Mouse (Mus musculus): ENCODE results near the gene Gch1. TPM values are rescaled to one million over a fixed set of nuclear protein-coding genes. Genes with fewer than 3 reads are reported as not detected.
"Not testable (repeated sequence)": the region's sequence is repeated elsewhere in the genome, so short reads cannot be mapped to it uniquely, and the experiment has no call there.

Gene Gch1
- total RNA-seq, 2 experiments from 2014 or later = 1.3 to 1.4 TPM

DNA sequence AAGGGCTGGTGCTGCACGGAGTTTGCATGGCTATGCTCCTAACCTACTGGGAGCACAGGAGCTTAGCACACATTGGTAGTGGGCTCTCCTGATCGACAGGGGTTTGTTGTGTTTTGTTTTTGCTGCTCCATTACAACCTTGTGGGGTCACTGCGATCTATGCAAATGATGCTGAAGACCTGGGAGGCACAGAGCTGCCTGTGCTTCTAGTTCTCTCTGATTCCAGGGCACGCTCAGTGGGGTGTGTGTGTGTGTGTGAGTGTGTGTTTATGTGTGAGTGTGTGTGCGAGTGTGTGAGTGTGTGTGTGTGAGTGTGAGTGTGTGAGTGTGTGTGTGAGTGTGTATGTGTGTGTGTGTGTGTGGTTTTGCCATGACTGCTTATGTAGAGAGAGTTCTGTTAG is 14.1 kb downstream of the Gch1 start:
- DNase-seq (ENCODE audit: low spot score in 2 of 2) = no peak
- intact Hi-C loops (cut with DNase I) = no loop called here

GRCm38 (mm10) chr14:47172073-47172472 is 17.1 kb downstream of the Gch1 start:
- intact Hi-C loops (cut with DNase I) = no loop called here
- DNase-seq (ENCODE audit: low spot score in 2 of 2) = no peak

DNA sequence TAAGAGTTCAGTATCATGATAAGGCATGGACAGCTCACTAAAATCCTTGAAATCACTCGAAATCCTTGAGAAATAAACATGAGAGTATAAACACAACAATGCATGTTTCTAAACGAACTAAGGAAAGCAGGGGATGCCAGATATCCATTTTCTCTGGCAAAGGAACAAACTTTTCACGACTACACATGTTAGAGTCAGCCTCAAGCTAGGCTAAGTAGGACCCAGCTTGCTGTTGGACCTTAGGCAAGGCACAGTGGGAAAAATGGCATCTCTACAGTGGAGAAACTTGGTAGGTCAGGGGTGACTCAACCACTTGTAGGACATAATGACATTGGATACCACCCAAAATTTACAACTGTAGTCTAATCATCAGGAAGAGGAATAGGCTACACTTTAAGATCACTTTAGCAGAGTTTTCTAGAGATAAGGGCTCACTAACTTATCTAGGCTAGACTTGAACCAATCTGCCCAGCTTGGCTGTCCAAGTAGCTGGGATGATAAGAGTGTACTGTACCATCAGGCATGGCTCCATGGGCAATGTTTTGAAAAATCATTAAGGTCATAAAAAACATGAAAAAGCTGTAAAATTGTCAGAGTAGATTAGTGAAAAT is 18.6 kb downstream of the Gch1 start:
- no peak for DNase-seq (ENCODE audit: low spot score in 2 of 2)
- intact Hi-C loops (cut with DNase I) = no loop called here

GRCm38 (mm10) chr14:47169677-47170410 is 19.4 kb downstream of the Gch1 start:
- no peak for DNase-seq (ENCODE audit: low spot score in 2 of 2)
- intact Hi-C loops (cut with DNase I) = no loop called here

- no peak for DNase-seq (ENCODE audit: low spot score in 2 of 2)
- intact Hi-C loops (cut with DNase I) = no loop called here
Observed at GRCm38 (mm10) chr14:47165741-47166140, 23.5 kb downstream of the Gch1 start.

GRCm38 (mm10) chr14:47165117-47165516 is 24.1 kb downstream of the Gch1 start:
- intact Hi-C loops (cut with DNase I) = no loop called here
- no peak for DNase-seq (ENCODE audit: low spot score in 2 of 2)

DNA sequence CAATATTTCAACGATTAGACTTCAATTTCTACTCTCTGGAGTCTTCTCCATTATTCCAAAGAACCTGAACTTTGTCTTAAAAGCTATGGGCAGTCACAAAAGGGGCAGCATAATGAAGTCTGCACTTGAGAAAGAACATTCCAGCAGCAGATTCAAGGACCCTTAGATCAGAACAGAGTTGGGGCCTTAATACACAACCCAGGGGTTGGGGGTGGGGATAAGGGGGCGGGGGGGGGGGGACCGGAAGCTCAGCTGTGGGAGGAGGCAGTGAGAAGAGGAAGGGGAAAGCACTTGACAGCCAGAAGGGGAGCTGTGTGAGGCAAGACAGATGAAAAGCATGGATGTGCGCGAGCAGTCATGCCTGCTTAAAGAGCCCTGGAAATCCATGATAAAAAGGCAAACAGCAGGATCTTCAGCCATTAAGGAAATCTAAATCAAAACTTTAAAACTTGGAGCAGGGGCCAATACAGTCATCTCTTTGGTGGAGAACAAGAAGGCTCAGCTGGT is 27.2 kb downstream of the Gch1 start:
- no peak for DNase-seq (ENCODE audit: low spot score in 2 of 2)
- intact Hi-C loops (cut with DNase I) = loop anchor here (5.0 kb wide), 1 partner anchor 35 kb away; no protein-coding TSS in a partner anchor

- no peak for DNase-seq (ENCODE audit: low spot score in 2 of 2)
- intact Hi-C loops (cut with DNase I) = loop anchor here (5.0 kb wide), 1 partner anchor 33 kb away; no protein-coding TSS in a partner anchor
Observed at GRCm38 (mm10) chr14:47160051-47160640, 29.1 kb downstream of the Gch1 start.

- intact Hi-C loops (cut with DNase I) = no loop called here
- no peak for DNase-seq (ENCODE audit: low spot score in 2 of 2)
Observed at GRCm38 (mm10) chr14:47154303-47154702, 34.9 kb downstream of the Gch1 start.

- no peak for DNase-seq (ENCODE audit: low spot score in 2 of 2)
- intact Hi-C loops (cut with DNase I) = no loop called here
Observed at GRCm38 (mm10) chr14:47151306-47151705, 37.9 kb downstream of the Gch1 start.

DNA sequence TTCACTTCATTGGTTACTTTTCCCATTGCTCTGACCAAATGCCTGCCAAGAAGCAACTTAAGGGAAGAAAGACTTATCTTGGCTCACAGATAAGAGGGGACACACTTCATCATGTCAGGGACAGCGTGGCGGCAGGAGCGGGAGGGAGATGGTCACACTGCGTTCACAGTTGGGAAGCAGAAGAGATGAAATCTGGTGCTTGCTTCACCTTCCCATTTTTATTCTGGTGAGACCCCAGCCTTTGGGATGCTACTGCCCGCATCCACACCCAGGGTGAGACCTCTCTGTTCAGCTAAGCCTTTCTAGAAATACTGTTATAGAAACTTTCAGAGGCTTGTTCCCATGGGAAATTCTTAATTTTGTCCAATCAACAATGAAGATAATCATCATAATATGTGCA is 44.9 kb downstream of the Gch1 start:
- intact Hi-C loops (cut with DNase I) = no loop called here
- DNase-seq (ENCODE audit: low spot score in 2 of 2) = no peak

DNA sequence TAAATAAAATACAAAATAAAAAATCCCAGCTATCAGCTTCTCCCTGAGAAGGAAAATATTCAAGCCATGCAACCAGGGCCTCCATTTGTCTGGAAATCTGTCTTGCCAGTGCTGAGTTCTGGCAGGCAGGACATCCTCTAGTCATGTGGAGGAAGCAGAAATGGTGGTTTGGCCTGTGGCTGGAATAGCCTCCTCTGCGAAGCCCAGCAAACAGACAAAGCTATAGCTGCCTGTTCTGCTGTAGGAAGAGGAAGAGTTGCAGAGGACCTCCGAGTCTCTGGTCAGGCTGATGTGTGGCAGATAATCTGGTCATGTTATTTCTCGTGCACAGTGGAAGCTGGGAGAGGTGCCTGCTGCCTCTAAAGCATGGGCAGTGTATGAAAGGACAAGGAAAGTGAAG is 50.4 kb downstream of the Gch1 start:
- DNase-seq (ENCODE audit: low spot score in 2 of 2) = no peak
- intact Hi-C loops (cut with DNase I) = no loop called here

DNA sequence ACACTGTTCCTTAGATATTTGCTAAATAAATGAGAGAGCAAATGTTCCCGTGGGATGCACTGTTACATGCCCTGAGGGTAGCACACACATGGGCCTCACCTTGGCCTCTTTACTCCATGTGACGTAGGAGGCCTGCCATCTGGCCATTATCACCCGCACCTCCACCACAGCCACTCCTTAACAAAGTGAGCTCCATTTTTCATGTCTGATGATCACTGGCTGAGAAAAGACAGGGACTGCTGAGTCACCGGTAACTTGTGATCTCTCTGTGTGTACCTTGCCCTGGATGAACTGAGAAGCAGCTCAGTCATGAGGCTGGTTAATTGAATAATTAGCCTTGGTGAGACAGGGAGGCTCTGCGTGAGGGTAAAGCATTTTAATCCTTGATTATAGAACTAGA is 52.6 kb downstream of the Gch1 start:
- intact Hi-C loops (cut with DNase I) = no loop called here
- DNase-seq (ENCODE audit: low spot score in 2 of 2) = no peak

GRCm38 (mm10) chr14:47133948-47134347 is 55.3 kb downstream of the Gch1 start:
- no peak for DNase-seq (ENCODE audit: low spot score in 2 of 2)
- intact Hi-C loops (cut with DNase I) = no loop called here

DNA sequence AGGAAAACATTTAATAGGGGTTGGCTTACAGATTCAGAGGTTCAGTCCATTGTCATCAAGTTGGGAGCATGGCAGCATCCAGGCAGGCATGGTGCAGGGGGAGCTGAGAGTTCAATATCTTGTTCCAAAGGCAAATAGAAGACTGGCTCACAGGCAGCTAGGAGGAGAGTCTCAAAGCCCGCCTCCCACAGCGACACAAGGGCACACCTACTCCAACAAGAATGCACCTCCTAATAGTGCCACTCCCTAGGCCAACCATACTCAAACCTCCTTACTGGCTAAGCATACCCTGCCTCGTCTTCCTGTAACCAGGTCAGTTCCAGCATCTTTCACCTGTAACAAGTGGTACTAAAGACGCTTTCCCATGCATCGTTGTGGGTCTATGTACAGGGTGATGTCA is 61.2 kb downstream of the Gch1 start:
- DNase-seq (ENCODE audit: low spot score in 2 of 2) = no peak
- intact Hi-C loops (cut with DNase I) = loop anchor here (5.0 kb wide), 1 partner anchor 34 kb away; no protein-coding TSS in a partner anchor

GRCm38 (mm10) chr14:47117522-47117921 is 71.7 kb downstream of the Gch1 start:
- intact Hi-C loops (cut with DNase I) = no loop called here
- no peak for DNase-seq (ENCODE audit: low spot score in 2 of 2)

DNA sequence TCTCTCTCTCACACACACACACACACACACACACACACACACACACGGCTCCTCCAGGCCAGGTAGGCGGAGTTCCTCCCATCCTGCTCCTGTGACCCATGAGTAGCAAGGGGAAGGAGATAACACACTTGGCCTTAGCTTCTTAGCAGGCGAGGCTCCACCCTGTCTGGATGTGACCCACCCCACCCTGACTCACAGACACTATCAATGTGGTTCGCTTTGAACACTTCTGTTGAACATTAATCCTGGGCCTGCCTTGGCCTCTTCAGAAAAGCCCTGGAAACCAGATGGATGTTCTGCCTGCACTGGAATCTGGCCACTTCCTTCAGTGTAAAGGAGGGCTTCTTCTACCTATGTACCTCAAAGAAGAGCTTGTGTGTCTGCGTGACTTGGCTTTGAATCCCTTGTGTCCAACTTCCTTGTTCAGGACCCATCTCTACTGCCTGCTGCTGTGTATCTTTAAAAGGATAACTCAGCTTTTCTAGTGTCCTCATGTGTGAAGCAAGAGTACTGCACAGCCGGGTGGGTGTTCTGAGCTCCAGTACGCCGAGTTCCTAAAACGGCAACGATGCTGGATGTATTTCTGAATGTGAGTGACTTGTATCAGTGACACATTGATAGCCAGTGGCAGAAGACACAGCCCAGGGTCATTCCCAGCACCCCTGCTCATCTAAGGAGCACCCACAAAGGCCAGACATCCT is 73.0 kb downstream of the Gch1 start:
- intact Hi-C loops (cut with DNase I) = no loop called here
- no peak for DNase-seq (ENCODE audit: low spot score in 2 of 2)

GRCm38 (mm10) chr14:47115154-47115553 is 74.1 kb downstream of the Gch1 start:
- intact Hi-C loops (cut with DNase I) = no loop called here
- no peak for DNase-seq (ENCODE audit: low spot score in 2 of 2)

DNA sequence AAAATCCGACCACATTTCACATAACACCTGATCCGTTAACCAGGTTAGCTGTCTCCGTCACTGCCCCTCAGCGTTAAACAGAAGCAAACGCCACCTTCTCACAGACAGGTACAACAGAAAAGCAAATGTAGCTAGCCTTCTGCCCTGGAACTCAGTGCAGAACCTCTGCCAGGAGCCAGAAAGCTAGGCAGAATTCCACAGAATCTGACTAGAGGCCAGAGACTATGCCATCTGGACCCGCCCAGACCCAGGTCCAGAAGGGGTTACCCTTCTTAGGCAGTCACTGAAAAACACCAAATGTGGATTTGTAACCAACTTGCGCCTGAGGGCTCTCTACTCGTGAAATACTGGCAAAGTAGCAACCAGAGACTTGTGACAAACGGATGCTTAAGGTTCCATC is 77.9 kb downstream of the Gch1 start:
- no peak for DNase-seq (ENCODE audit: low spot score in 2 of 2)
- intact Hi-C loops (cut with DNase I) = loop anchor here (5.0 kb wide), 1 partner anchor 131 kb away; no protein-coding TSS in a partner anchor

DNA sequence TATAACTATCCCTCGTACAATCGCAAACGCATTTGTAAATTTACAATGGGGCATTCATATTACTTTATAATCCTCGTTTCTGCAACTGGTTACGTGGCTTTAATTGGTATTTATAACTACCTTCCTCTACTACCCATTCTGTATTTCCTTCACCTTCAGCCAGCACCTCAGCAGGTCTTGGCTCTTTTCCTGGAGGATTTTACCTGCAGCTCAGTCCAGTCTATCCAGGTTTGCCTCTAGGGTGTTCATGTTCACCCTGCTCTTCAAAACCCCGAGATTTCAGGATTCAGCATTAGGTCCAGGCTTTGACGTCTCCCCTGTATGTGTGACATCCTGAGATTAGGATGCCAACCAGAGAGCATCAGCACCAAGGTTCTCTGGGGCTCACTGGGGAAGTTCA is 78.8 kb downstream of the Gch1 start:
- DNase-seq (ENCODE audit: low spot score in 2 of 2) = not testable (repeated sequence)
- intact Hi-C loops (cut with DNase I) = loop anchor here (5.0 kb wide), 1 partner anchor 132 kb away; no protein-coding TSS in a partner anchor
